8 mouse cellular contexts compared by ENCODE assay signal in genomic region chr3:96102100-96102872, GRCm38 (mm10). TPM values are rescaled to one million over a fixed set of nuclear protein-coding genes. Genes with fewer than 3 reads are reported as not detected.
DNase-seq lines count a peak whose midpoint lies in the region; ATAC-seq and TF ChIP-seq lines count a peak whose summit lies in the region.

No protein-coding gene starts in this region.

- no peak for ATAC-seq in heart, embryonic 11.5 days (replicated peaks; ENCODE audit: insufficient number of reproducible peaks, low FRiP score, low TSS enrichment)
- ATAC-seq in kidney, embryonic 15.5 days (replicated peaks; ENCODE audit: low FRiP score): no peak
- ATAC-seq in liver, embryonic 14.5 days (ENCODE audit: insufficient read depth): no peak

- no peaks in the 10 kb centered on the region for H3K9me3 ChIP-seq in heart, embryonic 11.5 days (replicated peaks; ENCODE audit: control insufficient read depth, low read length)
- H3K9me3 ChIP-seq in kidney, embryonic 15.5 days (replicated peaks): no peaks in the 10 kb centered on the region
- no peaks in the 10 kb centered on the region for H3K9me3 ChIP-seq in liver, embryonic 14.5 days (ENCODE audit: control insufficient read depth, low read length)

- peaks cover 11% of the 10 kb centered on the region for H3K4me1 ChIP-seq in heart, embryonic 11.5 days (ENCODE audit: control insufficient read depth, insufficient read depth, low read length)
- H3K4me1 ChIP-seq in kidney, embryonic 15.5 days: peaks cover 42% of the 10 kb centered on the region
- peaks cover 13 to 16% of the 10 kb centered on the region in 2 experiments for H3K4me1 ChIP-seq in liver, embryonic 14.5 days (replicated peaks; ENCODE audit: control insufficient read depth in 2 of 2, insufficient read depth in 2 of 2, low read length in 1 of 2)
- peaks cover 16% of the 10 kb centered on the region for H3K4me1 ChIP-seq in thymus, adult 2 months (replicated peaks; ENCODE audit: control insufficient read depth, insufficient read depth, low read length)

- peak overlapping the region; percentile 33 for H3K4me3 ChIP-seq in heart, embryonic 11.5 days (ENCODE audit: low read depth, low read length)
- peak overlapping the region; percentile 28 for H3K4me3 ChIP-seq in kidney, embryonic 15.5 days (replicated peaks)
- H3K4me3 ChIP-seq in liver, embryonic 14.5 days (ENCODE audit: insufficient read depth in 1 of 2, low read depth in 2 of 2, low read length in 2 of 2): peak overlapping the region in 1 of 2 experiments; percentile 0; a peak in 2 of 4 replicates
- H3K4me3 ChIP-seq in thymus, adult 2 months (ENCODE audit: control insufficient read depth, insufficient read depth, low read length): no peak overlapping the region

- TF ChIP-seq CTCF in liver, embryonic 14.5 days (IDR thresholded peaks at IDR 0.05; ENCODE audit: low read depth): no peak
- no peak for TF ChIP-seq CTCF in thymus, adult 2 months (IDR thresholded peaks at IDR 0.05; ENCODE audit: borderline replicate concordance, control insufficient read depth, extremely low read depth, insufficient read depth, low read length, poor library complexity)

- H3K27me3 ChIP-seq in heart, embryonic 11.5 days (ENCODE audit: control insufficient read depth, insufficient read depth, low read length): no peaks in the 10 kb centered on the region
- H3K27me3 ChIP-seq in kidney, embryonic 15.5 days: no peaks in the 10 kb centered on the region
- no peaks in the 10 kb centered on the region for H3K27me3 ChIP-seq in liver, embryonic 14.5 days (ENCODE audit: control insufficient read depth, insufficient read depth, low read length)
- no peaks in the 10 kb centered on the region for H3K27me3 ChIP-seq in thymus, adult 2 months (ENCODE audit: control insufficient read depth, insufficient read depth, low read length)

- 0 out of 2 replicates have a peak overlapping the region, but pooled peaks have one; percentile 22 for H3K27ac ChIP-seq in heart, embryonic 11.5 days (ENCODE audit: low read depth, low read length)
- 0 out of 2 replicates have a peak overlapping the region, but pooled peaks have one; percentile 45 for H3K27ac ChIP-seq in kidney, embryonic 15.5 days
- no peak overlapping the region for H3K27ac ChIP-seq in liver, embryonic 14.5 days
- H3K27ac ChIP-seq in thymus, adult 2 months (ENCODE audit: control insufficient read depth, insufficient read depth, low read length): no peak overlapping the region

- H3K4me2 ChIP-seq in heart, embryonic 11.5 days: peak overlapping the region; percentile 69
- H3K4me2 ChIP-seq in kidney, embryonic 15.5 days: peak overlapping the region; percentile 55
- H3K4me2 ChIP-seq in liver, embryonic 14.5 days (ENCODE audit: low read depth): peak overlapping the region; percentile 45

- WGBS in heart, embryonic 11.5 days (ENCODE audit: insufficient replicate concordance): 19% methylated on average over 14 of the region's 14 CpGs
- WGBS in kidney, embryonic 15.5 days: 20% methylated on average over 14 of the region's 14 CpGs
- WGBS in liver, embryonic 14.5 days (ENCODE audit: insufficient replicate concordance): 24% methylated on average over 14 of the region's 14 CpGs
- WGBS in thymus, adult 2 months: 43% methylated on average over 14 of the region's 14 CpGs

- TF ChIP-seq POLR2A in thymus, adult 2 months (IDR thresholded peaks at IDR 0.05; ENCODE audit: control insufficient read depth, extremely low read depth, insufficient read depth, low read length, poor library complexity): no peak

- peak overlapping the region; percentile 58; the same call in 1 of the 2 replicates for H3K9ac ChIP-seq in heart, embryonic 11.5 days (ENCODE audit: low read depth, low read length)
- peak overlapping the region; percentile 17; the same call in 1 of the 2 replicates for H3K9ac ChIP-seq in kidney, embryonic 15.5 days
- no peak overlapping the region for H3K9ac ChIP-seq in liver, embryonic 14.5 days (replicated peaks)

- TF ChIP-seq EP300 in liver, embryonic 14.5 days (IDR thresholded peaks at IDR 0.05; ENCODE audit: low read depth): no peak

- H3K36me3 ChIP-seq in heart, embryonic 11.5 days (ENCODE audit: control insufficient read depth, insufficient read depth, low read length): no peaks in the 10 kb centered on the region
- H3K36me3 ChIP-seq in kidney, embryonic 15.5 days: no peaks in the 10 kb centered on the region
- H3K36me3 ChIP-seq in liver, embryonic 14.5 days (replicated peaks; ENCODE audit: control insufficient read depth, insufficient read depth, low read depth): no peaks in the 10 kb centered on the region
- H3K36me3 ChIP-seq in thymus, adult 2 months (ENCODE audit: control insufficient read depth, insufficient read depth, low read length): no peaks in the 10 kb centered on the region

- peak; percentile 81 for DNase-seq in 3T3-L1 (ENCODE audit: low read depth, low spot score)
- peak; percentile 35 for DNase-seq in T-cell, adult 2 months (ENCODE audit: low spot score)
- peak; percentile 86 for DNase-seq in embryo, embryonic 11 days
- DNase-seq in liver, embryonic 14.5 days (ENCODE audit: low read depth in 3 of 3, low spot score in 3 of 3): peak in 2 of 3 experiments; percentile 48 to 51
- DNase-seq in naive thymus-derived CD4-positive, alpha-beta T cell, adult 2 months (ENCODE audit: low read depth): peak; percentile 80
- DNase-seq in thymus, adult 2 months: peak; percentile 76

RNA-seq across cellular contexts. Expression of gene Otud7b, which starts 2.0 kb away (rescaled TPM):
- polyA plus RNA-seq in heart, embryonic 11.5 days (2014; fragmentation: Nextera tagmentation; extraction: Ambion mirVana): 8.7 and 9.3 TPM in 2 replicates
- 21.0 and 22.0 TPM in 2 replicates for polyA plus RNA-seq in kidney, embryonic 15.5 days (2015; fragmentation: Nextera tagmentation; extraction: Ambion mirVana)
- polyA plus RNA-seq in liver, embryonic 14.5 days (2012; rRNA removed): 2.8 and 3.5 TPM in 2 replicates
- polyA plus RNA-seq in liver, embryonic 14.5 days (2014; fragmentation: Nextera tagmentation; extraction: Ambion mirVana): 5.2 and 8.4 TPM in 2 replicates
- polyA plus RNA-seq in thymus, adult 2 months (2012; rRNA removed): 9.6 and 11.6 TPM in 2 replicates

RNA-seq across cellular contexts. Expression of gene Vps45, which starts 44.0 kb away (rescaled TPM):
- 20.4 and 23.9 TPM in 2 replicates for polyA plus RNA-seq in heart, embryonic 11.5 days (2014; fragmentation: Nextera tagmentation; extraction: Ambion mirVana)
- 39.0 and 39.1 TPM in 2 replicates for polyA plus RNA-seq in kidney, embryonic 15.5 days (2015; fragmentation: Nextera tagmentation; extraction: Ambion mirVana)
- polyA plus RNA-seq in liver, embryonic 14.5 days (2012; rRNA removed): 4.8 and 6.6 TPM in 2 replicates
- 9.0 and 9.8 TPM in 2 replicates for polyA plus RNA-seq in liver, embryonic 14.5 days (2014; fragmentation: Nextera tagmentation; extraction: Ambion mirVana)
- polyA plus RNA-seq in thymus, adult 2 months (2012; rRNA removed): 5.8 and 7.5 TPM in 2 replicates

RNA-seq across cellular contexts. Expression of gene Mtmr11, which starts 59.5 kb away (rescaled TPM):
- 8.6 and 10.4 TPM in 2 replicates for polyA plus RNA-seq in heart, embryonic 11.5 days (2014; fragmentation: Nextera tagmentation; extraction: Ambion mirVana)
- 24.6 and 29.7 TPM in 2 replicates for polyA plus RNA-seq in kidney, embryonic 15.5 days (2015; fragmentation: Nextera tagmentation; extraction: Ambion mirVana)
- polyA plus RNA-seq in liver, embryonic 14.5 days (2012; rRNA removed): 2.7 and 2.8 TPM in 2 replicates
- 1.9 and 2.1 TPM in 2 replicates for polyA plus RNA-seq in liver, embryonic 14.5 days (2014; fragmentation: Nextera tagmentation; extraction: Ambion mirVana)
- polyA plus RNA-seq in thymus, adult 2 months (2012; rRNA removed): 4.0 and 5.8 TPM in 2 replicates

Comparison
In these comparisons a context has a peak if more than half of its experiments do, and no peak if none do; other contexts are left out.
1. DNase-seq: peak in every context shown above with its lines; median percentile 86 in embryo, embryonic 11 days; 81 in 3T3-L1; 80 in naive thymus-derived CD4-positive, alpha-beta T cell, adult 2 months; 76 in thymus, adult 2 months; 50 in liver, embryonic 14.5 days; 35 in T-cell, adult 2 months.
2. H3K27ac ChIP-seq: peak in heart, embryonic 11.5 days (single experiment) and kidney, embryonic 15.5 days (single experiment); none in liver, embryonic 14.5 days (single experiment) and thymus, adult 2 months (single experiment).
3. Peak in every context shown above with its lines, with median percentiles within 50 percentile points of each other: H3K4me2 ChIP-seq.